Mouse (Mus musculus): ENCODE results near the gene G6pdx.

The G6pdx gene

GRCm38 (mm10) chrX:74428826-74429276, at the start of gene G6pdx:
Gene G6pdx, minus strand, starts transcription at chrX:74429194.
- DNase-seq (ENCODE audit: low read depth) = peak; percentile 65

GRCm38 (mm10) chrX:74452773-74453172, 23.8 kb upstream of the G6pdx start:
- DNase-seq (ENCODE audit: low read depth) = no peak

- no peak for DNase-seq (ENCODE audit: low read depth)
These were observed 22.3 kb upstream of the G6pdx start for GRCm38 (mm10) chrX:74451157-74451912.

- DNase-seq (ENCODE audit: low read depth) = no peak
These were observed 362 bp upstream of the G6pdx start for GRCm38 (mm10) chrX:74429290-74429821.

- DNase-seq (ENCODE audit: low read depth) = no peak
These were observed 708 bp downstream of the G6pdx start for GRCm38 (mm10) chrX:74428146-74428825.

- DNase-seq (ENCODE audit: low read depth) = no peak
These were observed 1.9 kb downstream of the G6pdx start for GRCm38 (mm10) chrX:74427116-74427515.

GRCm38 (mm10) chrX:74426256-74426655, 2.7 kb downstream of the G6pdx start:
- no peak for DNase-seq (ENCODE audit: low read depth)

GRCm38 (mm10) chrX:74425195-74425594, 3.8 kb downstream of the G6pdx start:
- DNase-seq (ENCODE audit: low read depth) = peak; percentile 68

- no peak for DNase-seq (ENCODE audit: low read depth)
These were observed 4.6 kb downstream of the G6pdx start for GRCm38 (mm10) chrX:74424443-74424842.

GRCm38 (mm10) chrX:74413377-74413776, 15.6 kb downstream of the G6pdx start:
- no peak for DNase-seq (ENCODE audit: low read depth)

GRCm38 (mm10) chrX:74408340-74408739, 20.7 kb downstream of the G6pdx start:
- no peak for DNase-seq (ENCODE audit: low read depth)

GRCm38 (mm10) chrX:74400136-74400535, 28.9 kb downstream of the G6pdx start:
- no peak for DNase-seq (ENCODE audit: low read depth)

GRCm38 (mm10) chrX:74392535-74393443, 36.2 kb downstream of the G6pdx start, which contains the start of the genes Fam3a and Ikbkg:
Gene Fam3a, minus strand, starts transcription at chrX:74393272.
Gene Ikbkg, plus strand, starts transcription at chrX:74393290.
- peak; percentile 73 for DNase-seq (ENCODE audit: low read depth)

GRCm38 (mm10) chrX:74388153-74388552, 40.8 kb downstream of the G6pdx start:
- DNase-seq (ENCODE audit: low read depth) = no peak

GRCm38 (mm10) chrX:74384451-74384850, 44.5 kb downstream of the G6pdx start:
- no peak for DNase-seq (ENCODE audit: low read depth)

- peak; percentile 83 for DNase-seq (ENCODE audit: low read depth)
These were observed 56.0 kb downstream of the G6pdx start, which contains the start of the genes Ubl4a and Slc10a3 for GRCm38 (mm10) chrX:74372888-74373549. Gene Ubl4a, minus strand, starts transcription at chrX:74373218. Gene Slc10a3, minus strand, starts transcription at chrX:74373349.

- DNase-seq (ENCODE audit: low read depth) = no peak
These were observed 60.6 kb downstream of the G6pdx start for GRCm38 (mm10) chrX:74368209-74368909.

GRCm38 (mm10) chrX:74367512-74367911, 61.5 kb downstream of the G6pdx start:
- DNase-seq (ENCODE audit: low read depth) = no peak
